ENCODE assay signal across 8 mouse cellular contexts in the genomic region with DNA sequence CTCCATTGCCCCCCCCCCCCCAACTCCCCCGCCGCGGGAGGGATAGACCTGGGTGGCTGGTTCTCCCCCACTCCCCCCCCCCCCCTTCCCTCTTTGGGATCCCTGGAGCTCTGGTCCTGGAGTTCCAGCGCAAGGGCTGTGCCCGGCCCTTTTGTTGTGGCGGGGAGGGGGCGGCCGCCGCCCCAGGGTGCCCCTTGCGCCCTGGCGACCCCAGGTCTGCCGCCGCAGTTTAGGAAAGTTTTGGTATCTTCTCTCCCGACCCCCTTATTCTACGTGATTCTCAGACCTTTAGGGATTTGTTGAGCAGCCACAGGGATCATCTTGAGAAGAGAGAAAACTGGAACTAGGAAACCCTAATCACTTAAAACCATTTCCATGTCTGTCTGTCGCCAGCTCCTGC. TPM values are rescaled to one million over a fixed set of nuclear protein-coding genes. Genes with fewer than 3 reads are reported as not detected.
A peak's percentile ranks its signal among the peaks of the same experiment; 100 is the strongest.
DNase-seq lines count a peak whose midpoint lies in the region; ATAC-seq lines count a peak whose summit lies in the region.

No protein-coding gene starts in this region.

- H3K9me3 ChIP-seq in kidney, embryonic 15.5 days (replicated peaks) = no peaks in the 10 kb centered on the region
- no peaks in the 10 kb centered on the region for H3K9me3 ChIP-seq in forebrain, embryonic 16.5 days (ENCODE audit: control insufficient read depth, low read length)
- no peaks in the 10 kb centered on the region for H3K9me3 ChIP-seq in liver, embryonic 16.5 days (replicated peaks; ENCODE audit: control insufficient read depth, low read length)

- no peaks in the 10 kb centered on the region for H3K27me3 ChIP-seq in kidney, embryonic 15.5 days
- H3K27me3 ChIP-seq in forebrain, embryonic 16.5 days (replicated peaks; ENCODE audit: control insufficient read depth, insufficient read depth, low read length) = no peaks in the 10 kb centered on the region
- H3K27me3 ChIP-seq in liver, embryonic 16.5 days (ENCODE audit: control insufficient read depth, insufficient read depth, low read depth, low read length) = peaks cover 15% of the 10 kb centered on the region

- H3K36me3 ChIP-seq in kidney, embryonic 15.5 days = no peaks in the 10 kb centered on the region
- H3K36me3 ChIP-seq in forebrain, embryonic 16.5 days (ENCODE audit: control insufficient read depth, insufficient read depth) = no peaks in the 10 kb centered on the region
- H3K36me3 ChIP-seq in liver, embryonic 16.5 days (ENCODE audit: control insufficient read depth, insufficient read depth) = no peaks in the 10 kb centered on the region

- 0% methylated on average over 15 of the region's 16 CpGs for WGBS in kidney, embryonic 15.5 days
- WGBS in forebrain, embryonic 16.5 days = 0% methylated on average over 13 of the region's 16 CpGs
- WGBS in liver, embryonic 16.5 days (ENCODE audit: insufficient replicate concordance) = 4% methylated on average over 12 of the region's 16 CpGs

- peak overlapping the region; percentile 94 for H3K27ac ChIP-seq in kidney, embryonic 15.5 days
- peak overlapping the region; percentile 90 for H3K27ac ChIP-seq in forebrain, embryonic 16.5 days (ENCODE audit: low read length)
- no peak overlapping the region for H3K27ac ChIP-seq in liver, embryonic 16.5 days (ENCODE audit: low read length)

- peak; percentile 17 for ATAC-seq in kidney, embryonic 15.5 days (replicated peaks; ENCODE audit: low FRiP score)
- ATAC-seq in forebrain, embryonic 16.5 days = peak; percentile 36
- no peak for ATAC-seq in liver, embryonic 16.5 days (ENCODE audit: low read depth)

- H3K4me2 ChIP-seq in kidney, embryonic 15.5 days = peak overlapping the region; percentile 67
- peak overlapping the region; percentile 68 for H3K4me2 ChIP-seq in forebrain, embryonic 16.5 days (ENCODE audit: low read length)
- peak overlapping the region; percentile 72 for H3K4me2 ChIP-seq in liver, embryonic 16.5 days (ENCODE audit: low read depth, low read length)

- H3K4me1 ChIP-seq in kidney, embryonic 15.5 days = peaks cover 28% of the 10 kb centered on the region
- peaks cover 14% of the 10 kb centered on the region for H3K4me1 ChIP-seq in forebrain, embryonic 16.5 days (replicated peaks; ENCODE audit: control insufficient read depth, insufficient read depth, low read length)
- H3K4me1 ChIP-seq in liver, embryonic 16.5 days (ENCODE audit: control insufficient read depth, low read depth, low read length) = no peaks in the 10 kb centered on the region

- H3K9ac ChIP-seq in kidney, embryonic 15.5 days = peak overlapping the region; percentile 89
- peak overlapping the region; percentile 95 for H3K9ac ChIP-seq in forebrain, embryonic 16.5 days (replicated peaks; ENCODE audit: low read depth, low read length)
- peak overlapping the region; percentile 59 for H3K9ac ChIP-seq in liver, embryonic 16.5 days (ENCODE audit: low read depth, low read length)

- no peak for DNase-seq in kidney, adult 8-10 months
- peak; percentile 15 for DNase-seq in adipocyte (ENCODE audit: low spot score)
- DNase-seq in thymus, postnatal 25 days = no peak
- no peak for DNase-seq in frontal cortex, postnatal 14 days (ENCODE audit: low spot score in 2 of 2)
- DNase-seq in gastrocnemius, postnatal 14 days = no peak

- peak overlapping the region; percentile 82 for H3K4me3 ChIP-seq in kidney, embryonic 15.5 days (replicated peaks)
- H3K4me3 ChIP-seq in forebrain, embryonic 16.5 days (replicated peaks; ENCODE audit: low read length) = peak overlapping the region; percentile 81
- H3K4me3 ChIP-seq in liver, embryonic 16.5 days (ENCODE audit: low read depth, low read length) = peak overlapping the region; percentile 66

- intact Hi-C loops in gastrocnemius, postnatal 14 days (cut with DNase I; ENCODE audit: low total_unique reads) = no loop called here

RNA-seq across cellular contexts. Expression of gene Fam171a1, which starts 4.9 kb away (rescaled TPM):
- 53.5 and 57.1 TPM in 2 replicates for polyA plus RNA-seq in kidney, embryonic 15.5 days (2015; fragmentation: Nextera tagmentation; extraction: Ambion mirVana)
- 30.8 and 32.3 TPM in 2 replicates for polyA plus RNA-seq in forebrain, embryonic 16.5 days (2015; fragmentation: Nextera tagmentation; extraction: Ambion mirVana)
- polyA plus RNA-seq in liver, embryonic 16.5 days (2015; fragmentation: Nextera tagmentation; extraction: Ambion mirVana) = 2.6 and 2.9 TPM in 2 replicates
- total RNA-seq in gastrocnemius, postnatal 14 days (2021) = 1 to 10 TPM; 7.4 to 8.7 TPM
